Mouse (Mus musculus) regulatory T cell (primary cell): Measurements from ENCODE around the gene Myo1d.
"Not testable (repeated sequence)": the region's sequence is repeated elsewhere in the genome, so short reads cannot be mapped to it uniquely, and the experiment has no call there.

ENCODE experiments used
- in situ Hi-C: fragments of 300-600 bp; cut with MboI, MseI; formaldehyde crosslinking; loops from one replicate; pipeline ENCODE4 v1.15.1; 2025; ENCODE audit warnings: high pct_unique_total_duplicates

The Myo1d gene

GRCm38 (mm10) chr11:80482347-80482746 lies 297.5 kb downstream of the Myo1d start:
- in situ Hi-C loops: no loop called here

- in situ Hi-C loops: no loop called here
Measured at GRCm38 (mm10) chr11:80481409-80482050, 298.3 kb downstream of the Myo1d start.

GRCm38 (mm10) chr11:80479906-80480866 lies 299.6 kb downstream of the Myo1d start:
- in situ Hi-C loops: no loop called here

GRCm38 (mm10) chr11:80479425-80479824 lies 300.4 kb downstream of the Myo1d start:
- in situ Hi-C loops: no loop called here

- in situ Hi-C loops: no loop called here
Measured at GRCm38 (mm10) chr11:80478694-80479412, 301.0 kb downstream of the Myo1d start.

GRCm38 (mm10) chr11:80477341-80478199 lies 302.3 kb downstream of the Myo1d start:
- in situ Hi-C loops: no loop called here

- in situ Hi-C loops: no loop called here
Measured at GRCm38 (mm10) chr11:80476222-80477189, 303.3 kb downstream of the Myo1d start, which contains the start of gene Cdk5r1. Gene Cdk5r1 (plus strand): TSS chr11:80477023.

GRCm38 (mm10) chr11:80475544-80475943 lies 304.3 kb downstream of the Myo1d start:
- in situ Hi-C loops: no loop called here

GRCm38 (mm10) chr11:80474846-80475245 lies 305.0 kb downstream of the Myo1d start:
- in situ Hi-C loops: no loop called here

GRCm38 (mm10) chr11:80474175-80474691 lies 305.6 kb downstream of the Myo1d start:
- in situ Hi-C loops: no loop called here

- in situ Hi-C loops: no loop called here
Measured at GRCm38 (mm10) chr11:80471836-80472605, 307.8 kb downstream of the Myo1d start.

GRCm38 (mm10) chr11:80463605-80464130 lies 316.2 kb downstream of the Myo1d start:
- in situ Hi-C loops: not testable (repeated sequence)

GRCm38 (mm10) chr11:80453198-80453597 lies 326.6 kb downstream of the Myo1d start:
- in situ Hi-C loops: loop anchor here (10.0 kb wide), 1 partner anchor 178 kb away; no protein-coding TSS in a partner anchor

GRCm38 (mm10) chr11:80452242-80452641 lies 327.6 kb downstream of the Myo1d start:
- in situ Hi-C loops: loop anchor here (10.0 kb wide), 1 partner anchor 177 kb away; no protein-coding TSS in a partner anchor

GRCm38 (mm10) chr11:80449859-80450258 lies 330.0 kb downstream of the Myo1d start:
- in situ Hi-C loops: loop anchor here (5.0 to 10.0 kb wide), 2 partner anchors 48 to 175 kb away; no protein-coding TSS in a partner anchor

- in situ Hi-C loops: loop anchor here (5.0 kb wide), 1 partner anchor 45 kb away; no protein-coding TSS in a partner anchor
Measured at GRCm38 (mm10) chr11:80446916-80447315, 332.9 kb downstream of the Myo1d start.
